Mouse (Mus musculus): Measurements from ENCODE around the gene Gm7995. TPM values are rescaled to one million over a fixed set of nuclear protein-coding genes. Genes with fewer than 3 reads are reported as not detected.

Gm7995 gene
- not detected for polyA plus RNA-seq (2014; fragmentation: Illumina TruSeq; extraction: RNeasy Lipid Tissue Mini Kit (QIAGEN cat#74804); ENCODE audit: low read depth, low replicate concordance)

DNA sequence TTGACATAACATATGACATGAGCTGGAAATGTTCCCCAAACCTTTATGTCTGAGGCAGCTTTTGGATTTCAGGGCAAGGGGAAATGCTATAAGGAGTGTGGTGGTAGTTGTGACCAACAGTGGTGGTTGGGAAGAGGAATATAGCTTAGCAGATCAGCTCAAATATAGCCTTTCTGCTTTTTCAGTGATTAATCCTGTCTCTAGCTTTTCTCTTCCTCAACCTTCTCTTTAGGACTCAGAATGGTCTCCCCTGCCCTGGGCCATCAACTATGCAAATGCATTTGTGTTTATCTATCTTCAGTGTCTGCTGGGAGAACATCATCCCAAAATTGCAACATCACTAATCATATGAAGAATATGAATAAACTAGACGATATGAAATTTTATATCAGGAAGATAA lies at the start of gene Gm7995:
Gene Gm7995, plus strand, starts transcription at position 301 of the 400 bp plus-strand sequence.

DNA sequence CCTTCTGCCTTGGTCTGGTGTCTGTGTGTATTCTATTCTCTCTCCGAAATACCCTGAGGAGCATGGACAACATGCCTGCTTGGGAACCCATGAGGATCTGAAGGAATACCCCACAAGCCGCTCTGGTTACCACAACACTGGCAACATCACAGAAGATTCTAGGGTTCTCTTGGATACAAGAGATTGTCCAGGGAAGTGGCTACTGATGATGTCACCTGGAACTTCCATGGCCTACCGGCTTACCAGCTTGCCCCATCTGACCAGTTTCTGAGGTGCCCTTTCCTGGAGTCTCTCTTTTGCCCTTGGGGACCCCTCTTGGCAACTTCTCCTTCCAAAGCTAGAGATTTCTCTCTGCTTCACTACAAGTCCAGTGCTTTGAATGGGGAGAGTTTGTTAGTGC lies 12.8 kb upstream of the Gm7995 start, which contains the start of gene Gm9611:
Gene Gm9611, minus strand, starts transcription at position 101 of the 400 bp plus-strand sequence.

Other genes with a start within 250 kb of the Gm7995 start
- gene Gm7951, start 192.8 kb upstream of the Gm7995 start, polyA plus RNA-seq (2014; fragmentation: Illumina TruSeq; extraction: RNeasy Lipid Tissue Mini Kit (QIAGEN cat#74804); ENCODE audit: low read depth, low replicate concordance): not detected
- gene Gm17027, start 147.6 kb upstream of the Gm7995 start, polyA plus RNA-seq (2014; fragmentation: Illumina TruSeq; extraction: RNeasy Lipid Tissue Mini Kit (QIAGEN cat#74804); ENCODE audit: low read depth, low replicate concordance): not detected
- not detected for gene Gm3573, start 119.4 kb upstream of the Gm7995 start, polyA plus RNA-seq (2014; fragmentation: Illumina TruSeq; extraction: RNeasy Lipid Tissue Mini Kit (QIAGEN cat#74804); ENCODE audit: low read depth, low replicate concordance)
- gene Gm17026, start 50.2 kb upstream of the Gm7995 start, polyA plus RNA-seq (2014; fragmentation: Illumina TruSeq; extraction: RNeasy Lipid Tissue Mini Kit (QIAGEN cat#74804); ENCODE audit: low read depth, low replicate concordance): not detected
- not detected for gene Gm9611, start 12.9 kb upstream of the Gm7995 start, polyA plus RNA-seq (2014; fragmentation: Illumina TruSeq; extraction: RNeasy Lipid Tissue Mini Kit (QIAGEN cat#74804); ENCODE audit: low read depth, low replicate concordance)
- not detected for gene Gm8005, start 129.5 kb downstream of the Gm7995 start, polyA plus RNA-seq (2014; fragmentation: Illumina TruSeq; extraction: RNeasy Lipid Tissue Mini Kit (QIAGEN cat#74804); ENCODE audit: low read depth, low replicate concordance)
- gene Gm8011, start 153.7 kb downstream of the Gm7995 start, polyA plus RNA-seq (2014; fragmentation: Illumina TruSeq; extraction: RNeasy Lipid Tissue Mini Kit (QIAGEN cat#74804); ENCODE audit: low read depth, low replicate concordance): not detected
- gene Gm8020, start 192.1 kb downstream of the Gm7995 start, polyA plus RNA-seq (2014; fragmentation: Illumina TruSeq; extraction: RNeasy Lipid Tissue Mini Kit (QIAGEN cat#74804); ENCODE audit: low read depth, low replicate concordance): not detected
- not detected for gene Gm8024, start 214.1 kb downstream of the Gm7995 start, polyA plus RNA-seq (2014; fragmentation: Illumina TruSeq; extraction: RNeasy Lipid Tissue Mini Kit (QIAGEN cat#74804); ENCODE audit: low read depth, low replicate concordance)

All from adipose tissue, adult 10 weeks (tissue).